Mouse (Mus musculus): ENCODE measurements at regions not wholly inside any gene's neighbourhood (a gene's known extent, or its start where the extent isn't known, plus 50 kb on each side); places are given as distances from the start of the nearest gene placed in this dataset.

DNA sequence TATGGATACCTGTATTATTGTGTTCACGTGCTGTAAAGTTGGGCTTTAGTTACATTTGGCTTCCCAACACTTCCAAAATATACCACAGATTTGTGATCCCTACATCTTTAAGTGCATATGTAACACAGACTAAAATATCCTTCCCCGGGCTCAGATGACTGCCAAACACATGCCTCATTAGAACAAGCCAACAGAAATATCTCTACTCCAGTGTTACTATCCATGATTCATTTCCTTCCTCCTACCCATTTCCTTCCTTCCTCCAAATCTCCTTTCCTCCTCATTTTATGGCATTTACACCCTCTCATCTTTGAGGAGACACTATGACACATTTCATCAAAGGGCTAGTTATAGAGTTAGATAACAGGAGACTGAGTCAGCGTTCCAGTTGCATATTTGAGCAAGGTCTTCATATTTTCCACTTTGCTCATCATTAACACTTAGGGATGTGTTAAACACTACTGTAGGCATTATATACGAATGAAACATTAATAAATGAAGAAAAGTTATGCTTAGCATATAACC, 1144.4 kb upstream of the Cited2 start:
- in situ Hi-C loops (cut with MboI; ENCODE audit: low pct_unique_long_range_greater_than_20kb in 1 of 2, low sequenced_read_pairs in 2 of 2, unreplicated experiment in 1 of 2): no loop called here

DNA sequence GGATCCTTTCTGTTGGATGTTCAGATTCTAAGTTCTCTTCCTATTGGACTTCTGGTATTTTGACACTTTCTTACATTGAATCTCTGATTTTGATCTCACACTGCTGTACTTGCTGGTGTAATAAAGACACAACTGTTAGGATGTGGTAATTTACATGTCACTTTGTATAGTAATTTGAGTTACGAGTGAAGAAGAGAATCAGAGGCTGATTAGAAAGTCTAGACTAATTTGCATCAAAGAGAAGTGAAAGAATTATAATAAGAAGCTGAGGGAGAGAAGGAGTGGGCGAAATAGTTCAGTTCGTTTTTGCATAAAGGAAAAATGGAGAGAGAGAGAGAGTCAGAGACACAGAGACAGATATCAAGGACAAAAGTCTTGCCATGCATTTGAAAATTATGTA, 1142.8 kb upstream of the Cited2 start:
- in situ Hi-C loops (cut with MboI; ENCODE audit: low pct_unique_long_range_greater_than_20kb in 1 of 2, low sequenced_read_pairs in 2 of 2, unreplicated experiment in 1 of 2): no loop called here

DNA sequence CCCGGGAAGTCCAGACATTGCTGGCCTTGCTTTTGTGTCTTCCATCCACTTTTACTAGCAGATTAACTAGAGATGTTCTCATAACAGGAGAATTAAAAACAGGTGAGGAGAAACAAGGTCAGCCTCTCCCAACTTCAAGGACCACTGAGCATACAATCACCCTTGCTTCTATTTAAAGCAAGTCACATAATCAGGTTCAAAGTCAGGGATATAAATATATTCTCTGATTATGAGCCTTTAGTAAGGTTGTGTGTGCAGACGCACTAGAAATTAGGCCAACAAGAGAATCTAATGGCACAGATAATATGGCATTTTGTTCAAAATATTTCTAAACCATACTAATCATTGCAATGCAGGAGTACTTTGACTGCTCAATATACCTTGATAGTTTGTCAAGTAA, 1134.2 kb upstream of the Cited2 start:
- in situ Hi-C loops (cut with MboI; ENCODE audit: low pct_unique_long_range_greater_than_20kb in 1 of 2, low sequenced_read_pairs in 2 of 2, unreplicated experiment in 1 of 2): no loop called here

DNA sequence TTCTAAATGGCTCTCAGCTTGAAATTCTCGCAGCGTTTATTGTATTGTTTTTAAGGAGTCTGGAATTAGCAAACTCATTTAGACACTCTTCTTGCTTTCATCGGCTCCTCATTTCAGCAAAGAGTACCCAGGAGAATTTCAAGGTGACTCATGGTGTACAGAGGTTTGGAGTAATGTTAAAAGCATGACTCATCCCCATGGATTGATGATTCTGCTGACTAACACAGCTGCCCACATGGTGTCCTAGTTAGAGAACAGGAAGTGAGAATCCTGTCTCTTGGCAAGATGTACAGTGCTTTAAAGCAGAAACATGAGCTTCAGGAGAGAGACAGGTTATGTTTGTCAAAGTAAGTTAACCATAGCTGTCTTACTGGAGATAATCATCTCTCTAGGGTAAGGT, 1133.6 kb upstream of the Cited2 start:
- in situ Hi-C loops (cut with MboI; ENCODE audit: low pct_unique_long_range_greater_than_20kb in 1 of 2, low sequenced_read_pairs in 2 of 2, unreplicated experiment in 1 of 2): no loop called here

DNA sequence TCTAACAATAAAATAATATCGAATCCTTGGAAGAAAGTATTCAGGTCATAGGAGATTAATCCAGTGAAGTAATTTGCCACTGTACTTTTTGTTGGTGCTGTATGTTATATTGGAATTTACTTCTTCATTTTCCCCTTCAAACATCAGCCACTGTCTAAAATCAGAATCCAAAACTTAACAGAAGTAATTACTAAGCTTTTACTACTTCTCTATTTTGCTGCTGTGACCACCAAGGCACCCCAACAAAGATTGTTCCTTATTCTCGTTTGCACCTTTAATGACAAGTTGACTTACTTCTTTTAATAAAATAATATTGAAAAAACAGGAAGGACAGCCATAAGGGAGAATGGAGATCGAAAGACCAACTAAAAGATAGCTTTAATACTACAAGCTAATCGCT, 1130.1 kb upstream of the Cited2 start:
- in situ Hi-C loops (cut with MboI; ENCODE audit: low pct_unique_long_range_greater_than_20kb in 1 of 2, low sequenced_read_pairs in 2 of 2, unreplicated experiment in 1 of 2): no loop called here

DNA sequence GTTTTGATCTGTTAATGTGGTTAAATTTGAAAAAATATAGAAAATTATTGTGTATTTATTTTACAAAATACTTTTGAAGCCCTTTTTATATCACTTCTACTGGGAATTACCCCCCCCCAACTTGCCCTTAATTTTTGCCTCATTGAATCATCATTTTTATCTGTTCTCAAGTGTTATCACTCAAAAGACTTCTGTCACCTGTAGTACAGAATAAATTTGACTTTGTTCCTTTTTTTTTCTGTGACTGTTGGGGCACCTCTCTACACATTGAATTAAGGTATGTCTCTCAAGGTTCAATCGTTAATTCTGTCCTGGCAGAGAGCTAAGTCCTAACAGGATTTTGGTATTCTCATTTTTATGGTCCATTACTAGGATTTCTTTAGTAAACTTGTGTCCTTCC, 1123.0 kb upstream of the Cited2 start:
- in situ Hi-C loops (cut with MboI; ENCODE audit: low pct_unique_long_range_greater_than_20kb in 1 of 2, low sequenced_read_pairs in 2 of 2, unreplicated experiment in 1 of 2): no loop called here

DNA sequence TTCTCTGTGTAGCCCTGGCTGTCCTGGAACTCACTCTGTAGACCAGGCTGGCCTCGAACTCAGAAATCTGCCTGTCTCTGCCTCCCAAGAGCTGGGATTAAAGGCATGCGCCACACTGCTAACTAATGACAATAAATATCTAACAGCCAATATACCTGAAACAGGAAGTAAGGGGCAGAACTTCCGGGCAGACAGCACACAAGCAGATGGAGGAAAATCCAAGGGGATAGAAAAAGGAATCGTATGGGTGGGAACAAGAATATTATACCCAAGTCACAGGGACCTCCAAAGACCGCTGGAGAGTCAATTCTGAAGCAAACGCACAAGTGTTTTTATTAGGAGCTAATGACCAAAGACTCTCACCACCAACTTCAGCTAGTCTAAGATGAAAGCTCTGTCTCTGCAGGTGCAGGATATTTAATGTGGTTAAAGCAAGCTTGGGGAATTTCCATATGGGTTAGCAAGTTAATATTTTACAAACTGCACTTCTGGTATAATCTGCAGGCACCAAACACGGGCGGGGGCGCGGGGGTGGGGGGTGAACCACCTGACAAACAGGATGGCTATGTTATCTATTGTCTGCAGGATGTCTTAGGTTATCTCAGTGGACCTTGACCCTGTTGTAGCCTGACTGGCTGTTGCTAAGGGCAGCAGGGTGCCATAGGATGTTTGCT, 1122.3 kb upstream of the Cited2 start:
- in situ Hi-C loops (cut with MboI; ENCODE audit: low pct_unique_long_range_greater_than_20kb in 1 of 2, low sequenced_read_pairs in 2 of 2, unreplicated experiment in 1 of 2): no loop called here

DNA sequence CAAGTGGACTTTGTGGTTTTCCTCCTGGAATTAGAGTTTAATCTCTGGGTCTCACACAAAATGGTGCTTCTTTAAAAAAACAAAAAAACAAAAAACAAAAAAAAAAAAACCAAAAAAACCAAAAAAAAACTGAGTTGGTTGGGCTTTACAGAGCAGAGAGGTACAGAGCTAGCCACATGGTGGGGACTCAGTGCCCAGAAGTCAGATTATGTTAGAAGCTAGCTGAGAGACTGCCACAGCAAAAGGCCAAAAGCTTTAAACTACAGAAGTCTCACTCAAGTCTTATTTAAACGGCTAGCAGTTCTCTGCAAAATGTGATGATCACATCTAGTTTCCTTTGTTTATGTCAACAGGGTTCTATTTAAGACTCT, 1121.8 kb upstream of the Cited2 start:
- in situ Hi-C loops (cut with MboI; ENCODE audit: low pct_unique_long_range_greater_than_20kb in 1 of 2, low sequenced_read_pairs in 2 of 2, unreplicated experiment in 1 of 2): no loop called here

DNA sequence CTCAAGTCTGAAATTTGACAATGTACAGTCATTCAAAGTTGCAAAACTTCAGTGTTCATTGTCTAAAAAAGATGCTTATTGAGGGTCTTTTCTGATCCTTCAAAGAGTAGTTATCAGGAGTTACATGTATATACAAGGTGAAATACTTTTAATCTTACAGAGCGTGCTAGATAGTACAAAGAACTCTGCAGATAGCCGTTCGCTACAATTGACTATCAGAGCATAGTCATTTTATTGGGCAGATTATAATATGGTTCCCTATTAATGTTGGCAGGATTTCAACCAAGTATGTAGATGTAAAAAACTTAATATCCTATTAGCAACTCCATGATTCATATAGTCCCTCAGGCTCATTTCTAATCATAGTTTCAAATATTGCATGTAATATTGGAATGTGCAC, 1114.7 kb upstream of the Cited2 start:
- in situ Hi-C loops (cut with MboI; ENCODE audit: low pct_unique_long_range_greater_than_20kb in 1 of 2, low sequenced_read_pairs in 2 of 2, unreplicated experiment in 1 of 2): no loop called here

DNA sequence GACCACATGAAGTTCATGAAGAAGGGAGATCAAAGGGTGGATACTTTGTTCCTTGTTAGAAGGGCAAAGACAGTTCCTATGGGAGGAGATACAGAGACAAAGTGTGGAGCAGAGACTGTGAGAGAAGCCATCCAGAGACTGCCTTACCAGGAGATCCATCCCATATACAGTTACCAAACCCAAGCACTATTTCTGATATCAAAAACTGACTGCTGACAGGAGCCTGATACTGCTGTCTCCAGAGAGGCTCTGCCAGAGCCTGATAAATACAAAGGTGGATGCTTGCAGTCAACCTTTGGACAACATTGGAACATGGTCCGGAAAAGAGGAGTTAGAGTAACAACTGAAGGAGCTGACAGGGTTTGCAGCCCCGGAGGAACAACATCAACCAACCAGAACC, 1104.3 kb upstream of the Cited2 start:
- in situ Hi-C loops (cut with MboI; ENCODE audit: low pct_unique_long_range_greater_than_20kb in 1 of 2, low sequenced_read_pairs in 2 of 2, unreplicated experiment in 1 of 2): no loop called here

DNA sequence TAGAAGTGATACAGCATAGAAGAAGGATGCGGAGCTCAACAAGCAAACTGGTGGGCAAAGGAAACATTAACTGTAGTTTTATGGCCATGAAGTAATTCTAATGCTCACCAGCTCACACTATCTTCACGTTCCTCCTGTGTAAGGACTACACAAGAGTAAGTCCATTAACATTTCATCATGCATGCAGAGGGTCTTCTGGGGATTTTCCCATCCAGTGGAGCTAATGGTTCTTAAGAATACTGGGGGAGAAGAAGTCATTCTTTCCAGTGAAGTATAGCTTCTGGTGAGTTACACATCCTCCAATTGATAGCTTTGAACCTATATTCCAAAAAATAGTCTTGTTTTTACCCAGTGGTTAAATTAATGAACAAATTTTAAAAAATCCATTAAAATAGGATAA, 1103.4 kb upstream of the Cited2 start:
- in situ Hi-C loops (cut with MboI; ENCODE audit: low pct_unique_long_range_greater_than_20kb in 1 of 2, low sequenced_read_pairs in 2 of 2, unreplicated experiment in 1 of 2): no loop called here

DNA sequence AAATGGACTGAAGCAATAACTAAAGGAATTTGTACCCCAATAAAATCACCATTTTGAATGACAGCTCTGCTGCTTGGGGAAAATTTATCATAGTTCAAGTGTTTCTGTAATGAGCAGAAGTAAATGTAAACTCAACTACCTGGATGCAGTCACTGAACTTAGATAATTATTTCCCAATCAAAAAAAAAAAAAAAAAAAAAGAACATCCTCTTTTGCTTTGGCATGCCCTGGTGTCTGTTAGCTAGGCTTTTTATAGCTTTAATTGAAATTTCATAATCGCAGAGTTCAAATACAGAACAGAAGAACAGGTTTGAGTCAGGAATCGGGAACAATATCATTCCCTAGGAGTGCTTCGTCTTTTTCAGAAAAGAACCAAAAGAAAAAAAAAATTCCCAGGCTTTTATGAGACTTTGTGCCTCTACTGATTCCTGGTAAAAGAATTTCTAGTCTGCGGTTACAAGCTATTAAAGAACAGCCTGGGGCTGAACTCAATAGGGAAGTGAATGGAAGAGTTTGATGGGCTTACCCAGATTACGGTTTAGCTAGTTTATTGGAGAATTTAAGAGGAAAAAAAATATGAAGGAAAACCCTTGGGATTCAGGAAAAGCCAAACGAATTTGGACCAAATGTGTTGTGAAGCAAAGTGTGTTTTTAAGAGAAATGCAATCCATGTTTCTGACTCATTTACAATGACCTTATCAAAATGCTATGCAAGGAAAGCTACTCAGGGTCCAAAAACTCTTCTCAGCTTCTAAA, 1102.0 kb upstream of the Cited2 start:
- in situ Hi-C loops (cut with MboI; ENCODE audit: low pct_unique_long_range_greater_than_20kb in 1 of 2, low sequenced_read_pairs in 2 of 2, unreplicated experiment in 1 of 2): no loop called here

DNA sequence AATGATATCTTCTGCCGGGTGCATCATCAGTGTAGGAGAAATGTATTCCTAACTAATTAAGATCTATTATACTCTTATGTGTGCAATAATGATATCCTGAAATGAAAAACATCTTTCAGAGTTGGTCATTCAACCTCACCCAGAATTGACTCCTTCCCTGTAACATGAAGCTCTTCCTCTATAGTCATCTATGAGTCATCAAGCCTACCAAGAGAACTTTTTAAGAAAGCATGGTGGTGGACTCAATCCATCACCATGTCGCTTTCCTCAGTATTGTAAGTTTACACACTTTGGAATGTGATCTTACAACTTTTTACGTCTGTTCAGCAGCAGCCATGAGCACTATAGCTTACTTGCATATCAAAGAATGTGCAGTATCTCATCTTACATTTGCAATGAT, 1100.2 kb upstream of the Cited2 start:
- in situ Hi-C loops (cut with MboI; ENCODE audit: low pct_unique_long_range_greater_than_20kb in 1 of 2, low sequenced_read_pairs in 2 of 2, unreplicated experiment in 1 of 2): no loop called here

DNA sequence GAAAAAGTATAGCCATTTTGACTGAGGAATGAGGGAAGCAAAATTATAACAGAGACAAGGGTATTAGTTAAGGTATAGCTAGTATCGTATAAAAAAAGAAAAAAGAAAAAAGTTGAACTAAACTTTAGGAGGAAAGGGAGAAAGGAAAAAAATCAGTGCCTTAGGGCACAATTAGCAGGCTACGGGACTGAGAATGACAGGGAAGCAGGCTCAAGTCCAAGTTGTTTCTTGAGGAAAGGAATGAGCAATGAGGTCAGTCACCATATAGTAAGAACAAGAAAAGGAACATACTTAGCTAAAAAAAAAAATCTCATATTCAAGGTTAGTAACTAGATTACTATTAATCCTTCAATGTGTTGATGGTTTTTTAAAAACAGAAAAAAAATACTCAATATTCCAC, 1089.8 kb upstream of the Cited2 start:
- in situ Hi-C loops (cut with MboI; ENCODE audit: low pct_unique_long_range_greater_than_20kb in 1 of 2, low sequenced_read_pairs in 2 of 2, unreplicated experiment in 1 of 2): no loop called here

DNA sequence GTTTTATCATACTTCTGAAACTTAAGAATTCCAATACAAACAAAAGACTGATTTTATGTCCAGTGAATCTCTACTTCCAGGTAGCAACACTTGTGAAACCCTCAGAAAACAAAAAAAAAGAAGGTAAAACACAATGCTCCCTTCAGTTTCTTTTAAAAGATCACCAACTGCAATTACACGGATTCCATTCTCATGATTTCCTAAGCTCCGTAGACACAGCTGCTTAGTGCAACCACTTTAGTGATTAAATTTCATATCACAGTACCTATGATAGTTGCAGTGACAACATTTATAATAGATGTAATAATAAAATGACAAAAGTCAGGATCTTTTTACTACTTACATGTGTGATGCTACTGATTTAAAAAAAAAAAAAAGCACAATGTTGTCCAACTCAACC, 1087.6 kb upstream of the Cited2 start:
- in situ Hi-C loops (cut with MboI; ENCODE audit: low pct_unique_long_range_greater_than_20kb in 1 of 2, low sequenced_read_pairs in 2 of 2, unreplicated experiment in 1 of 2): no loop called here

DNA sequence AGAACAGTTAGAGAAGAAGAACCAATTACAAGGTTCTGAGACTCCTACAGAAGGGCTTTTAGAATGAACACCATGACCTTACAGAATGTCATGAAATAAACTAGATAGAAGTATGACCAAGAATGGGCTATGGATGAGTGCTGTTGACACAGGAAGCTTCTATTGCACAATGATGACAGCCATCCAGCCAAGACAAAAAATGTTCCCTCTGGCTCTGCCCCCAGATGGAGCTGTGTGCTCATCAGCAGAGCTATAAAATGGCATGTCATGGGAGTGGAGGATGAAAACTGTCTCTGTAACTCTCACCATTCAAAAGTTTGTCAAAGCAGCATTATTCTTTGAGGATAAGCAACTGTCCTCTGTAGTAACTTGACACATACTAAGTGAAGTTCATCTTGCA, 1086.0 kb upstream of the Cited2 start:
- in situ Hi-C loops (cut with MboI; ENCODE audit: low pct_unique_long_range_greater_than_20kb in 1 of 2, low sequenced_read_pairs in 2 of 2, unreplicated experiment in 1 of 2): no loop called here

DNA sequence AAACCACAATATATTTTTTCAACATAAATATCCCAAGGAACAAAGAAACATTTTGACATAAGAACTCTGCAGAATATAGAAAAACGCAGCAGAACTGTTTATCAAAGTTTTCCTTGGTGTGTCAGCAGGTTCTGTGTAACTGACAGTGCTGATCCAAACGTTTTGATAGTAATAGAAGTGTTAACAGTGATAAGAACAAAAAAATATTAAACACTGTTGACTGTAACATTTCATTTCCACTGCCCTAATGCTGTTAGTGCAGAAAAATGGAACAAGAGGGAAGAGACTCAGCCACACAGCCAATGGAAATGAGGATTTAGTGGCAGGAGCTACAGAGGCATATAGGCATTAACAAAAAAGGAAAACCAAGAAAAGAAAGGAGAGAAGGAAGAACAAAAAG, 1084.9 kb upstream of the Cited2 start:
- in situ Hi-C loops (cut with MboI; ENCODE audit: low pct_unique_long_range_greater_than_20kb in 1 of 2, low sequenced_read_pairs in 2 of 2, unreplicated experiment in 1 of 2): no loop called here

DNA sequence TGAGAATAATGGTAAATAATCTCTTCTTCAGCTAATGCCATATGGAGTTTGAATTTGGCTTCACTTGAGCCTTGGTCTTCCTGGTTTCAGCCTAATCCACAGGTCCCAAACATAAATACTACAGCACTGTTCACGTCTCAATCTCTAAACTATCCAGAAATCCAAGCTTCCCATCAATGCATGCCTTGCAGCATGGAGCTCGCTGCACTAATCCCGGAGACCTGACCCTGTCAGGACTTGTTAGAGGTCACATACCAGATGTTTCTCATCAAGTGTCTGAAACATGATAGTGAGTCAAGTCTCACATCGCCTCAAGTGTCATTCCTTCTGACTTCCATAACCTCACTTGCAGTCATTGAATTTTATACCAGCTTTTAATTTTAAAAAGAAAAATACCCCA, 1082.9 kb upstream of the Cited2 start:
- in situ Hi-C loops (cut with MboI; ENCODE audit: low pct_unique_long_range_greater_than_20kb in 1 of 2, low sequenced_read_pairs in 2 of 2, unreplicated experiment in 1 of 2): no loop called here

DNA sequence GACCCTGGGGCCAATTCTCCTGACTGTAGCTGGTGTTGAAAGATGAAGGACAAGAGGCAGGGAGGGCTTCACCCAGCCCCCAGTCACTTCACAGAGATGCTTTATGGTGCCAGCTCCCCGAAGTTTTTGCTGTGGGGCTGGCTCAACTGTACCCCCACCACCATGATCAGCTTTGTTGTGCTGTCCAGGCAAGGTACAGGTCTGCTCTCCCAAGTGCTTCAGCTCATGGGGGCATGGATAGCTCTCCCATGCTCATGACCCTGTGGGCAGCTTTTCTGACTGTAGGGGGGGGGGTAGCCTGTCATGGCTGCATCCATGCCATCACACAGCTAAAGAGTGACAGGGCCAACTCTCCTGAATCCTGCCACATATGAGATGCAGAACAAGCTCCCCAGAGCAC, 1072.9 kb upstream of the Cited2 start:
- in situ Hi-C loops (cut with MboI; ENCODE audit: low pct_unique_long_range_greater_than_20kb in 1 of 2, low sequenced_read_pairs in 2 of 2, unreplicated experiment in 1 of 2): no loop called here

DNA sequence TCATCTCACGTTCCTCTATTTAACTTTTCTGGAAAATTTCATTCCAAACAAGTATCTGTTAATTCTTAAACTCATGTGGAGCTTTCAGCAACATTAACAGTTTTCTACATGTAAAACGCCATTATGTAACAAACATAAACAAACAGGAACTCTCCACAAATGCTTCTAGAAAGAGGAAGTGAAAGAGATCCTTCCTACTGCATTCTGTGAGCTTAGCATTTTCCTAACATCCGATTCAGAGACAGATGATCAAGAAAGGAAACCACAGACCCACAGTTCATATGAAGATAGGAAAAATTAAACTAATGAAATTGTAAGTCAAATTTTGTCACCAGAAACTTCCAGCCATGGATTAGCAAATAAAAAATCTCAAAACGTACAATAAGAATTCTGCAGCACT, 1070.6 kb upstream of the Cited2 start:
- in situ Hi-C loops (cut with MboI; ENCODE audit: low pct_unique_long_range_greater_than_20kb in 1 of 2, low sequenced_read_pairs in 2 of 2, unreplicated experiment in 1 of 2): no loop called here

All from mouse embryonic stem cell (cell line).